Mouse (Mus musculus): ENCODE data around the gene Fuca1.

- no peak for TF ChIP-seq CTCF (IDR thresholded peaks at IDR 0.05; ENCODE audit: low read depth)
- no peak for TF ChIP-seq EP300 (IDR thresholded peaks at IDR 0.05; ENCODE audit: low read depth)
Observed at GRCm38 (mm10) chr4:135976146-135976545, 55.6 kb downstream of the Fuca1 start.
